Mouse (Mus musculus) olfactory bulb, adult 2 months (tissue): ENCODE measurements around the gene Kcnip2.

Experiments
- CTCF ChIP-seq: fragments of 200-500 bp; IDR thresholded peaks from 2 replicates; pipeline ENCODE4 v1.5.1; 2012; ENCODE audit warnings: low read depth, mild to moderate bottlenecking, low read length, moderate library complexity; ENCODE audit not compliant: insufficient read depth
- POLR2A ChIP-seq: fragments of 200-500 bp; IDR thresholded peaks from 2 replicates; pipeline ENCODE4 v1.6.1; 2012; ENCODE audit warnings: mild to moderate bottlenecking, low read depth, low read length, moderate library complexity; ENCODE audit not compliant: insufficient read depth

GRCm38 (mm10) chr19:45830679-45831078 is 14.8 kb upstream of the Kcnip2 start:
- TF ChIP-seq CTCF (no peak), POLR2A (no peak)
